Mouse (Mus musculus) MEL (cell line): ENCODE results near the gene Kif26b. TPM values are rescaled to one million over a fixed set of nuclear protein-coding genes. Genes with fewer than 3 reads are reported as not detected.

Source experiments
- DNase-seq: peaks from one replicate; pipeline ENCODE4 v3.0.0; 2011; ENCODE audit warnings: low read depth, low spot score
- H3K27ac ChIP-seq: 2 replicates; pipeline ENCODE4 v1.5.1; 2012; ENCODE audit warnings: low read depth, mild to moderate bottlenecking, control low read depth, low read length, moderate library complexity; ENCODE audit not compliant: control insufficient read depth
- H3K27me3 ChIP-seq, 2 experiments: fragments of 150-350 bp in 1 of 2; sonication (generic) in 1 of 2; 2 replicates each; pipeline ENCODE4 v1.6.1; 2012; ENCODE audit warnings: low read length in 2 of 2, mild to moderate bottlenecking in 2 of 2, improper control_type of control experiment in 1 of 2, moderate library complexity in 1 of 2; ENCODE audit not compliant: insufficient read depth in 2 of 2, control insufficient read depth in 1 of 2
- H3K36me3 ChIP-seq, 2 experiments: 2 replicates each; pipeline ENCODE4 v1.6.1; 2012 to 2014; ENCODE audit warnings: low read length in 2 of 2, improper control_type of control experiment in 1 of 2, inconsistent platforms in 1 of 2, mild to moderate bottlenecking in 1 of 2; ENCODE audit not compliant: insufficient read depth in 2 of 2, control insufficient read depth in 1 of 2
- H3K4me1 ChIP-seq, 2 experiments: fragments of 150-350 bp in 1 of 2; sonication (generic) in 1 of 2; 2 replicates each; pipeline ENCODE4 v1.6.1; 2012; ENCODE audit warnings: low read length in 2 of 2, improper control_type of control experiment in 1 of 2, mild to moderate bottlenecking in 1 of 2; ENCODE audit not compliant: insufficient read depth in 2 of 2, control insufficient read depth in 1 of 2
- H3K4me3 ChIP-seq, 2 experiments: fragments of 150-350 bp in 1 of 2; sonication (generic) in 1 of 2; 2 replicates each; pipeline ENCODE4 v1.5.1; 2012; ENCODE audit warnings: low read depth in 2 of 2, low read length in 2 of 2, mild to moderate bottlenecking in 2 of 2, moderate library complexity in 2 of 2, control low read depth in 1 of 2, improper control_type of control experiment in 1 of 2; ENCODE audit not compliant: control insufficient read depth in 1 of 2, insufficient read depth in 1 of 2
- H3K79me2 ChIP-seq: 2 replicates; pipeline ENCODE4 v1.6.1; 2012; ENCODE audit warnings: mild to moderate bottlenecking, low read length, moderate library complexity; ENCODE audit not compliant: control insufficient read depth, poor library complexity, insufficient read depth
- H3K9ac ChIP-seq: 2 replicates; pipeline ENCODE4 v1.6.1; 2012; ENCODE audit warnings: low read depth, mild to moderate bottlenecking, control low read depth, low read length, moderate library complexity; ENCODE audit not compliant: control insufficient read depth, poor library complexity, severe bottlenecking
- H3K9me3 ChIP-seq: fragments of 150-350 bp; sonication (generic); replicated peaks from 2 replicates; pipeline ENCODE4 v1.6.1; 2012; ENCODE audit warnings: mild to moderate bottlenecking, low read length, improper control_type of control experiment, moderate library complexity; ENCODE audit not compliant: insufficient read depth
- CHD1 ChIP-seq: IDR thresholded peaks from 2 replicates; pipeline ENCODE4 v1.6.1; 2012; ENCODE audit warnings: low read depth, mild to moderate bottlenecking, inconsistent platforms, low read length, improper control_type of control experiment
- CTCF ChIP-seq, 3 experiments: IDR thresholded peaks in 2 of 3; conservative IDR thresholded peaks in 1 of 3; 2 replicates each; pipeline ENCODE4 v1.5.1; 2011 to 2012; ENCODE audit warnings: low read length in 3 of 3, low read depth in 2 of 3, mild to moderate bottlenecking in 2 of 3, improper control_type of control experiment in 1 of 3, inconsistent platforms in 1 of 3, mixed read lengths in 1 of 3, moderate library complexity in 1 of 3; ENCODE audit not compliant: control insufficient read depth in 1 of 3, insufficient read depth in 1 of 3, poor library complexity in 1 of 3, severe bottlenecking in 1 of 3
- E2F4 ChIP-seq: IDR thresholded peaks from 2 replicates; pipeline ENCODE4 v1.6.1; 2011; ENCODE audit warnings: low read depth, low read length, improper control_type of control experiment, borderline replicate concordance
- ELF1 ChIP-seq: IDR thresholded peaks from 2 replicates; pipeline ENCODE4 v1.6.1; 2014; ENCODE audit warnings: low read depth, mild to moderate bottlenecking, inconsistent platforms, low read length, improper control_type of control experiment, moderate library complexity
- GATA1 ChIP-seq: IDR thresholded peaks from 2 replicates; pipeline ENCODE4 v1.6.1; 2011; ENCODE audit warnings: low read depth, low read length, improper control_type of control experiment
- HCFC1 ChIP-seq: IDR thresholded peaks from 2 replicates; pipeline ENCODE4 v1.6.1; 2012; ENCODE audit warnings: low read depth, mild to moderate bottlenecking, inconsistent platforms, low read length, improper control_type of control experiment, moderate library complexity
- MAX ChIP-seq: IDR thresholded peaks from 2 replicates; pipeline ENCODE4 v1.6.1; 2011; ENCODE audit warnings: low read length, improper control_type of control experiment
- MAZ ChIP-seq: IDR thresholded peaks from 2 replicates; pipeline ENCODE4 v1.6.1; 2012; ENCODE audit warnings: low read depth, mild to moderate bottlenecking, inconsistent platforms, low read length, improper control_type of control experiment
- MEF2A ChIP-seq: IDR thresholded peaks from 2 replicates; pipeline ENCODE4 v1.6.1; 2014; ENCODE audit warnings: low read depth, mild to moderate bottlenecking, inconsistent platforms, low read length, improper control_type of control experiment; ENCODE audit not compliant: poor library complexity, insufficient replicate concordance, severe bottlenecking; ENCODE audit errors: extremely low read depth
- MYB ChIP-seq: IDR thresholded peaks from 2 replicates; pipeline ENCODE4 v1.6.1; 2011; ENCODE audit warnings: mild to moderate bottlenecking, low read depth, low read length, improper control_type of control experiment
- NELFE ChIP-seq: IDR thresholded peaks from 2 replicates; pipeline ENCODE4 v1.6.1; 2011; ENCODE audit warnings: low read depth, low read length, improper control_type of control experiment
- NRF1 ChIP-seq: IDR thresholded peaks from 2 replicates; pipeline ENCODE4 v1.6.1; 2014; ENCODE audit warnings: low read depth, mild to moderate bottlenecking, inconsistent platforms, low read length, improper control_type of control experiment, moderate library complexity; ENCODE audit not compliant: poor library complexity, insufficient read depth, severe bottlenecking
- POLR2AphosphoS5 ChIP-seq: IDR thresholded peaks from 2 replicates; pipeline ENCODE4 v1.6.1; 2012; ENCODE audit warnings: low read depth, borderline replicate concordance, mild to moderate bottlenecking, inconsistent platforms, low read length, moderate library complexity, mixed read lengths
- RAD21 ChIP-seq: IDR thresholded peaks from 2 replicates; pipeline ENCODE4 v1.6.1; 2011; ENCODE audit warnings: mild to moderate bottlenecking, low read depth, low read length, improper control_type of control experiment
- TCF12 ChIP-seq: IDR thresholded peaks from 2 replicates; pipeline ENCODE4 v1.6.1; 2014; ENCODE audit warnings: low read depth, mild to moderate bottlenecking, inconsistent platforms, low read length, improper control_type of control experiment, moderate library complexity
- UBTF ChIP-seq: IDR thresholded peaks from 2 replicates; pipeline ENCODE4 v1.6.1; 2012; ENCODE audit warnings: low read depth, mild to moderate bottlenecking, inconsistent platforms, low read length, improper control_type of control experiment, moderate library complexity, borderline replicate concordance; ENCODE audit not compliant: insufficient read depth
- USF1 ChIP-seq: IDR thresholded peaks from 2 replicates; pipeline ENCODE4 v1.6.1; 2014; ENCODE audit warnings: low read depth, mild to moderate bottlenecking, inconsistent platforms, low read length, improper control_type of control experiment, moderate library complexity
- ZKSCAN1 ChIP-seq: IDR thresholded peaks from 2 replicates; pipeline ENCODE4 v1.6.1; 2012; ENCODE audit warnings: low read depth, mild to moderate bottlenecking, inconsistent platforms, low read length, improper control_type of control experiment, moderate library complexity
- ZNF384 ChIP-seq: IDR thresholded peaks from 2 replicates; pipeline ENCODE4 v1.6.1; 2012; ENCODE audit warnings: low read depth, mild to moderate bottlenecking, inconsistent platforms, low read length, improper control_type of control experiment
- polyA plus RNA-seq, 2 experiments: library from polyadenylated mRNA; stranded (reverse) in 1 of 2; unstranded in 1 of 2; fragments of >175 nt in 1 of 2; fragments of >200 nt in 1 of 2; gene quantifications; 2 replicates each; pipeline versions ENCODE4 v1.2.1 to v1.2.4; 2012; ENCODE audit warnings: low replicate concordance in 2 of 2, low read depth in 1 of 2; ENCODE audit not compliant: insufficient read length in 2 of 2, insufficient read depth in 1 of 2, missing spikeins in 1 of 2
- total RNA-seq: library from RNA; depleted of rRNA; stranded (reverse); fragments of 300-350 nt; gene quantifications from 2 replicates; pipeline ENCODE4 v1.2.3, GENCODE M21; 2012

Gene Kif26b
- total and polyA plus RNA-seq, 3 experiments: 0.08 to 0.50 TPM; not detected in 1

DNA sequence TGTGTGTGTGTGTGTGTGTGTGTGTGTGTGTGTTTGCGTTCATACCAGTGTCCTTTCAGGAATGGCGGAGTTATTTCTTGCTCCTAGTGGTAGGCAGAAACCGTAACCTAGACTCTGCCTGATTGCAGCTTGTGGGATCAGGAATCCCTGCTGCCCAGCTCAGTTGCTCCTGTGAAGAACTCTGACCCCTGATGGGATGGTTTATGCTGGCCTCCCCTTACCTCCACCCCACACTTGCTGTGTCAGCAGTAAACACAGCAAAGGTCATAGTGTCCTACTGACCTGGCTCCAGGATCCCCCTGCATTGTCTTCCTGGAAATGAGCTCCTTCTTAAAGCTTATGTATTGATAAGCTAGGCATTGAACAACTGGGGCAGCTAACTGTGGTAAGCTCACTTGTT is 162.8 kb downstream of the Kif26b start:
- Histone ChIP-seq H3K27ac (no peak overlapping the region), H3K9ac (no peak overlapping the region), H3K9me3 (no peaks in the 10 kb centered on the region), H3K79me2 (no peaks in the 10 kb centered on the region), H3K4me1 (peaks cover 5 to 9% of the 10 kb centered on the region in 2 experiments), H3K36me3 (peaks cover 0 to 7% of the 10 kb centered on the region in 2 experiments; a peak in 2 of 4 replicates), H3K27me3 (no peaks in the 10 kb centered on the region), H3K4me3 (no peak overlapping the region)
- TF ChIP-seq RAD21 (no peak), NRF1 (no peak), CTCF (IDR thresholded peaks at IDR 0.05 in 2 of 3, conservative IDR thresholded peaks at IDR 0.05 in 1 of 3; ENCODE audit: control insufficient read depth in 1 of 3, insufficient read depth in 1 of 3, low read depth in 2 of 3, low read length in 3 of 3, poor library complexity in 1 of 3, severe bottlenecking in 1 of 3) (no peak), MYB (no peak), E2F4 (no peak), MAZ (no peak), HCFC1 (no peak), MEF2A (no peak), POLR2AphosphoS5 (no peak)
- no peak for DNase-seq

DNA sequence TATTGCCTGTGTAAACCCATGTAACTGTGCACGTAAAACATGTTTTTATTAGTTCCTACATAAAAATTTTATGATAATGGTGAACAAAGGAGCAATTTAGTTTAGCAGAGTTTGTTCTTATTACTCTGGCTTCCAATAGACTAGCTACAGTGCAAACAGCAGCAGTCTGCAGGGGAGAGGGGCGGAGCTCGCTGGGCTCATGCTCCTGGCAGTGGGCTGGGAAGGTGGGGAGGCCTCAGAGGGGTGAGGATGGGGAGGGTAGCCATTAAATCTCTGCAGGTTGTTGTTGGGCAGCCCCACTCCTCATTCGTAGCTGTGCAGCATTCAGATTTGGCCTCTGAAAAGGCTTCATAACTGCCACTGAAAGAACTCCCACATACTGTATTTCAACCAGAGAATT is 171.2 kb downstream of the Kif26b start:
- Histone ChIP-seq H3K9me3 (no peaks in the 10 kb centered on the region), H3K27me3 (no peaks in the 10 kb centered on the region), H3K27ac (no peak overlapping the region), H3K4me3 (no peak overlapping the region), H3K36me3 (no peaks in the 10 kb centered on the region), H3K9ac (no peak overlapping the region), H3K79me2 (no peaks in the 10 kb centered on the region), H3K4me1 (no peaks in the 10 kb centered on the region)
- TF ChIP-seq ZKSCAN1 (no peak), ZNF384 (no peak), MAX (no peak), TCF12 (no peak), ELF1 (no peak), CHD1 (no peak)
- DNase-seq: no peak

DNA sequence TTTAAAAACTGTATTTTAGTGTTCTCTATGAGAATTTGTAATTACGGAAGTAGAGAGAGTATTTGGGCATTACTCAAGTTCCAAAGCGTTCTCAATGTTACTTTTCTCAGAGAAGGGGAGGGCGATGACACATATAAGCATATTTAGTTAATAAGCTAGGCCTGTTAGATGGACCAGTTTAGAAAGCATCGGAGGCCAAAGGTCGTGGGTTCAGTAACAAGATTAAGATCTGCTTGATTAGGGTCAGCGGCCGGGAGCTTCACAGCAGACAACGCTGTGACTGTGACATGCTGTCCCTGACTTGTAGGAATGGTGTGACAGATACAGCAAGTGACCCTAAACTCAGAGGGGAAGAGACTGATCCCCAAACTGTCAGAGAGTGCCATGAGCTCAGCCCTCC is 174.6 kb downstream of the Kif26b start:
- Histone ChIP-seq H3K27ac (no peak overlapping the region), H3K27me3 (no peaks in the 10 kb centered on the region), H3K9ac (no peak overlapping the region)
- no peak for DNase-seq
- TF ChIP-seq UBTF (no peak), NRF1 (no peak), GATA1 (no peak), USF1 (no peak), NELFE (no peak)
- TF ChIP-seq, all 39 proteins: peak for 0
- Histone ChIP-seq H3K4me3 (no peak overlapping the region), H3K79me2 (no peaks in the 10 kb centered on the region), H3K36me3 (peaks cover 0 to 8% of the 10 kb centered on the region in 2 experiments; a peak in 2 of 4 replicates), H3K4me1 (peaks cover 6 to 9% of the 10 kb centered on the region in 2 experiments), H3K9me3 (no peaks in the 10 kb centered on the region)
